Comparison of ENCODE assay signal across 8 mouse cellular contexts in the genomic region with DNA sequence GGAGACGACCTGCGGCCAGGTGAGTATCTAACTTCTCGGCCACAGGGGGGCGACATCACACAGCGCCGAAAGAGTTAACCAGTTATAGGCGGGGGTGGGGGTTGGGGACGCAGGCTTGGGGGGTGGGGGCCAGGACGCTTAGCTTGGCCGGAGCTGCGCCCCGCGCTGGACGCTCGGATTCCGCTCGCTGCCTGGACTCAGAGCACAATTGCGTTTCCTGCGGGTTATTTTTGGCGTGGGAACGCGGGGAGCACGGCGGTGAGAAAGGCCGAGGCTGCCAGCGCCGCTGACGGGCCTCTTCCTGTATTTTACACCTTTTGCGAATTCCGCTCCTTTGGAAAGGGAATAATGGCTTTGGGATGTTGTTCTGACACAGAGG. TPM values are rescaled to one million over a fixed set of nuclear protein-coding genes. Genes with fewer than 3 reads are reported as not detected.
DNase-seq lines count a peak whose midpoint lies in the region; ATAC-seq lines count a peak whose summit lies in the region.

No protein-coding gene starts in this region.

- no peaks in the 10 kb centered on the region for H3K36me3 ChIP-seq in embryonic facial prominence, embryonic 15.5 days
- no peaks in the 10 kb centered on the region for H3K36me3 ChIP-seq in limb, embryonic 10.5 days
- H3K36me3 ChIP-seq in midbrain, embryonic 13.5 days = no peaks in the 10 kb centered on the region

- H3K9me3 ChIP-seq in embryonic facial prominence, embryonic 15.5 days (replicated peaks) = no peaks in the 10 kb centered on the region
- no peaks in the 10 kb centered on the region for H3K9me3 ChIP-seq in limb, embryonic 10.5 days (replicated peaks)
- H3K9me3 ChIP-seq in midbrain, embryonic 13.5 days = no peaks in the 10 kb centered on the region

- intact Hi-C loops in heart, postnatal 36 days (cut with DNase I) = loop anchor here (1.0 kb wide), 2 partner anchors 9 to 27 kb away; no protein-coding TSS in a partner anchor

- H3K9ac ChIP-seq in embryonic facial prominence, embryonic 15.5 days = no peak overlapping the region
- peak overlapping the region; percentile 60 for H3K9ac ChIP-seq in midbrain, embryonic 13.5 days (replicated peaks)

- peak overlapping the region; percentile 47 for H3K4me3 ChIP-seq in embryonic facial prominence, embryonic 15.5 days (replicated peaks)
- peak overlapping the region; percentile 59 for H3K4me3 ChIP-seq in limb, embryonic 10.5 days
- peak overlapping the region; percentile 48 for H3K4me3 ChIP-seq in midbrain, embryonic 13.5 days (replicated peaks)

- peaks cover 96% of the 10 kb centered on the region for H3K27me3 ChIP-seq in embryonic facial prominence, embryonic 15.5 days
- peaks cover 100% of the 10 kb centered on the region for H3K27me3 ChIP-seq in limb, embryonic 10.5 days (ENCODE audit: low read depth, poor library complexity, severe bottlenecking)
- H3K27me3 ChIP-seq in midbrain, embryonic 13.5 days = peaks cover 98% of the 10 kb centered on the region

- under 1% methylated on average over 30 of the region's 30 CpGs for WGBS in embryonic facial prominence, embryonic 15.5 days
- under 1% methylated on average over 30 of the region's 30 CpGs for WGBS in limb, embryonic 10.5 days
- 0% methylated on average over 30 of the region's 30 CpGs for WGBS in midbrain, embryonic 13.5 days

- peak overlapping the region; percentile 85 for H3K4me2 ChIP-seq in embryonic facial prominence, embryonic 15.5 days (replicated peaks)
- peak overlapping the region; percentile 79 for H3K4me2 ChIP-seq in midbrain, embryonic 13.5 days (replicated peaks)

- no peak for ATAC-seq in embryonic facial prominence, embryonic 15.5 days (ENCODE audit: insufficient number of reproducible peaks, low FRiP score, low TSS enrichment, low read depth)
- no peak for ATAC-seq in midbrain, embryonic 13.5 days

- H3K27ac ChIP-seq in embryonic facial prominence, embryonic 15.5 days (replicated peaks) = no peak overlapping the region
- H3K27ac ChIP-seq in limb, embryonic 10.5 days = peak overlapping the region; percentile 50; the same call in 1 of the 2 replicates
- H3K27ac ChIP-seq in midbrain, embryonic 13.5 days = no peak overlapping the region

- DNase-seq in A20 (ENCODE audit: low read depth, low spot score) = peak; percentile 78
- peak; percentile 64 for DNase-seq in adrenal gland, postnatal 10 days
- peak; percentile 67 to 72 for DNase-seq in heart, postnatal 36 days
- peak; percentile 80 for DNase-seq in limb, embryonic 10.5 days (ENCODE audit: low spot score)
- DNase-seq in thymus, postnatal 14 days = peak; percentile 73
- DNase-seq in adipocyte (ENCODE audit: low spot score) = no peak

- peaks cover 48% of the 10 kb centered on the region for H3K4me1 ChIP-seq in embryonic facial prominence, embryonic 15.5 days
- peaks cover 54% of the 10 kb centered on the region for H3K4me1 ChIP-seq in limb, embryonic 10.5 days
- peaks cover 66% of the 10 kb centered on the region for H3K4me1 ChIP-seq in midbrain, embryonic 13.5 days (replicated peaks)

RNA-seq across cellular contexts. Expression of a gene that starts 1.5 kb away (rescaled TPM):
- 10 to 100 TPM; 16.4 to 18.4 TPM for total RNA-seq in adrenal gland, postnatal 10 days (2021)
- polyA plus RNA-seq in embryonic facial prominence, embryonic 15.5 days (2015; fragmentation: Nextera tagmentation; extraction: Ambion mirVana) = 5.7 and 5.8 TPM in 2 replicates
- total RNA-seq in heart, postnatal 36 days (2021) = 10 to 100 TPM; 16.3 to 22.1 TPM
- 5.3 and 6.0 TPM in 2 replicates for polyA plus RNA-seq in limb, embryonic 10.5 days (2016; fragmentation: Nextera tagmentation; extraction: Ambion mirVana)
- polyA plus RNA-seq in midbrain, embryonic 13.5 days (2015; fragmentation: Nextera tagmentation; extraction: Ambion mirVana) = 5.4 and 5.9 TPM in 2 replicates

RNA-seq across cellular contexts. Expression of a gene that starts 23.9 kb away (rescaled TPM):
- 1 to 10 TPM; 2.4 to 5.8 TPM for total RNA-seq in adrenal gland, postnatal 10 days (2021)
- 2.1 and 2.4 TPM in 2 replicates for polyA plus RNA-seq in embryonic facial prominence, embryonic 15.5 days (2015; fragmentation: Nextera tagmentation; extraction: Ambion mirVana)
- 10 to 100 TPM; 11.3 to 12.3 TPM for total RNA-seq in heart, postnatal 36 days (2021)
- 0.62 and 0.86 TPM in 2 replicates for polyA plus RNA-seq in limb, embryonic 10.5 days (2016; fragmentation: Nextera tagmentation; extraction: Ambion mirVana)
- 4.0 and 4.3 TPM in 2 replicates for polyA plus RNA-seq in midbrain, embryonic 13.5 days (2015; fragmentation: Nextera tagmentation; extraction: Ambion mirVana)

RNA-seq across cellular contexts. Expression of a gene that starts 38.6 kb away (rescaled TPM):
- total RNA-seq in adrenal gland, postnatal 10 days (2021) = 10 to 100 TPM; 16.0 to 17.7 TPM
- polyA plus RNA-seq in embryonic facial prominence, embryonic 15.5 days (2015; fragmentation: Nextera tagmentation; extraction: Ambion mirVana) = 18.8 and 19.6 TPM in 2 replicates
- 10 to 100 TPM; 13.5 to 13.9 TPM for total RNA-seq in heart, postnatal 36 days (2021)
- 23.0 and 26.9 TPM in 2 replicates for polyA plus RNA-seq in limb, embryonic 10.5 days (2016; fragmentation: Nextera tagmentation; extraction: Ambion mirVana)
- 26.0 and 26.3 TPM in 2 replicates for polyA plus RNA-seq in midbrain, embryonic 13.5 days (2015; fragmentation: Nextera tagmentation; extraction: Ambion mirVana)

RNA-seq across cellular contexts. Expression of a gene that starts 56.0 kb away (rescaled TPM):
- under 1 TPM; 0.27 to 0.36 TPM for total RNA-seq in adrenal gland, postnatal 10 days (2021)
- 37.1 and 37.9 TPM in 2 replicates for polyA plus RNA-seq in embryonic facial prominence, embryonic 15.5 days (2015; fragmentation: Nextera tagmentation; extraction: Ambion mirVana)
- total RNA-seq in heart, postnatal 36 days (2021) = not detected
- polyA plus RNA-seq in limb, embryonic 10.5 days (2016; fragmentation: Nextera tagmentation; extraction: Ambion mirVana) = 2.7 and 7.6 TPM in 2 replicates
- polyA plus RNA-seq in midbrain, embryonic 13.5 days (2015; fragmentation: Nextera tagmentation; extraction: Ambion mirVana) = 15.1 and 15.5 TPM in 2 replicates
